In the genomic region with DNA sequence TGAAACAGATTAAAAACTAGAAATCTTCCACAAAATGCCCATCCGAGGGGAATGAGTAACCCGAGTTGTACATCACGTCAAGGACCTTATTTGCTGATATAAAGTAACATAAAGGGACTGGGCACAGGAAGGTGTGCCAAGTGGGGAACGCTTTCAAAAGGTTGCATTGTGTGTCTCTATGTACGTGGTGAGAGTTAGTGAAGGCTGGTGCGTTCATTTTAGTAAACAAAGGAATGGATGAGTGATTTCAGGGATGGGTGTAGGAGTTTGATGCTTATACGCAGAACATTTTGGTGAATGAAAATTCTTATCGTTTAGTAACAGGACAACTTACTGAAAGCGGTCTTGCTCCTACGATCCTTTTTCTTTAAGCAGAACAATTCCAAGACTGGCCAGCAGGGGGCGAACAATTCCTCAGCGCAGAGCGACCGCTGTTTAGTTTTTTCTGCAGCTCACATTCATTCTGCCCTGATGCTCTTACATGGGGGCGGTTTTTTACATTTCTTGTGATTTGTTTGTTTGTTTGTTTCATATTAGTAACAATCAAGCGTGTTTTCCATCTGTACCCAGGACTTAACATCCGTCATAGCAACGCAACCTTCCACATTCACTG, we compare ENCODE assay signal across 8 mouse cellular contexts. TPM values are rescaled to one million over a fixed set of nuclear protein-coding genes. Genes with fewer than 3 reads are reported as not detected.
DNase-seq lines count a peak whose midpoint lies in the region; ATAC-seq and TF ChIP-seq lines count a peak whose summit lies in the region.

No protein-coding gene starts in this region.

- 24% methylated on average over 18 of the region's 18 CpGs for WGBS in heart, adult 2 months
- WGBS in large intestine, adult 2 months, result 15% methylated on average over 18 of the region's 18 CpGs
- WGBS in lung, adult 2 months, result 21% methylated on average over 18 of the region's 18 CpGs
- 17% methylated on average over 18 of the region's 18 CpGs for WGBS in olfactory bulb, adult 2 months

- peak; percentile 79 for DNase-seq in 416B (ENCODE audit: low read depth)
- DNase-seq in embryo, embryonic 11.5 days (ENCODE audit: low read depth, low spot score), result peak; percentile 55
- peak; percentile 46 to 78 for DNase-seq in heart, adult 2 months
- peak; percentile 50 for DNase-seq in large intestine, adult 2 months (ENCODE audit: low read depth, low spot score)
- DNase-seq in lung, adult 2 months, result peak; percentile 67
- peak; percentile 74 for DNase-seq in thymus, postnatal 0 days (ENCODE audit: low spot score)

- TF ChIP-seq EP300 in heart, adult 2 months (IDR thresholded peaks at IDR 0.05; ENCODE audit: insufficient read depth, low read depth, low read length), result no peak

- H3K27ac ChIP-seq in heart, adult 2 months, result no peak overlapping the region
- no peak overlapping the region for H3K27ac ChIP-seq in olfactory bulb, adult 2 months (ENCODE audit: insufficient read depth, low read depth, low read length)

- H3K27me3 ChIP-seq in heart, adult 2 months (ENCODE audit: control insufficient read depth, insufficient read depth, low read length), result no peaks in the 10 kb centered on the region

- H3K79me2 ChIP-seq in heart, adult 2 months (replicated peaks; ENCODE audit: control insufficient read depth, insufficient read depth, low read length), result no peaks in the 10 kb centered on the region

- H3K36me3 ChIP-seq in heart, adult 2 months (ENCODE audit: control insufficient read depth, insufficient read depth, low read length), result no peaks in the 10 kb centered on the region

- intact Hi-C loops in heart, adult 2 months (cut with DNase I), result loop anchor here (2.0 to 5.0 kb wide), 2 partner anchors 82 to 266 kb away; a partner anchor contains a TSS

- H3K4me3 ChIP-seq in heart, adult 2 months, result no peak overlapping the region
- H3K4me3 ChIP-seq in lung, adult 2 months (replicated peaks; ENCODE audit: extremely low read depth, low read depth, low read length), result no peak overlapping the region
- no peak overlapping the region for H3K4me3 ChIP-seq in olfactory bulb, adult 2 months (ENCODE audit: insufficient read depth, low read depth, low read length)

- peak; percentile 93 for TF ChIP-seq CTCF in heart, adult 2 months (IDR thresholded peaks at IDR 0.05)
- TF ChIP-seq CTCF in lung, adult 2 months (IDR thresholded peaks at IDR 0.05; ENCODE audit: insufficient read depth, low read length), result peak; percentile 84
- peak; percentile 63; the same call in 1 of the 2 replicates for TF ChIP-seq CTCF in olfactory bulb, adult 2 months (IDR thresholded peaks at IDR 0.05; ENCODE audit: insufficient read depth, low read depth, low read length)

- H3K9ac ChIP-seq in heart, adult 2 months (ENCODE audit: low read depth, low read length), result no peak overlapping the region

- TF ChIP-seq POLR2A in heart, adult 2 months (IDR thresholded peaks at IDR 0.05; ENCODE audit: insufficient read depth, low read depth, low read length), result no peak
- no peak for TF ChIP-seq POLR2A in lung, adult 2 months (IDR thresholded peaks at IDR 0.05; ENCODE audit: borderline replicate concordance, extremely low read depth, low read depth, low read length)
- TF ChIP-seq POLR2A in olfactory bulb, adult 2 months (IDR thresholded peaks at IDR 0.05; ENCODE audit: insufficient read depth, low read depth, low read length), result no peak

- peak; percentile 62 for ATAC-seq in activated CD4-positive, CD25-positive, alpha-beta regulatory T cell, adult 4 months

- H3K4me1 ChIP-seq in heart, adult 2 months (ENCODE audit: control insufficient read depth, insufficient read depth, low read length), result peaks cover 3% of the 10 kb centered on the region; the same call in 1 of the 2 replicates
- H3K4me1 ChIP-seq in lung, adult 2 months (ENCODE audit: control insufficient read depth, insufficient read depth, low read length), result no peaks in the 10 kb centered on the region
- no peaks in the 10 kb centered on the region for H3K4me1 ChIP-seq in olfactory bulb, adult 2 months (ENCODE audit: control insufficient read depth, insufficient read depth, low read length)

RNA-seq across cellular contexts. Expression of a gene that starts 35.3 kb away (rescaled TPM):
- not detected for polyA plus RNA-seq in activated CD4-positive, CD25-positive, alpha-beta regulatory T cell, adult 4 months (2017; shearing (Covaris generic))
- 100 to 1,000 TPM in 1 of 2 experiments, 10 to 100 TPM in 1; 62.8 to 108 TPM for total RNA-seq in heart, adult 2 months (2021)
- polyA plus RNA-seq in heart, adult 2 months (2012; rRNA removed), result 93.2 and 141 TPM in 2 replicates
- 10.5 and 14.0 TPM in 2 replicates for polyA plus RNA-seq in large intestine, adult 2 months (2012; rRNA removed)
- 199 and 433 TPM in 2 replicates for polyA plus RNA-seq in lung, adult 2 months (2012; rRNA removed)
- polyA plus RNA-seq in olfactory bulb, adult 2 months (2012; ENCODE audit: insufficient read depth, insufficient read length, low replicate concordance, missing spikeins), result not detected in 2 replicates
- polyA plus RNA-seq in thymus, postnatal 0 days (2015; fragmentation: Nextera tagmentation; extraction: Ambion mirVana), result 0.81 and 0.95 TPM in 2 replicates
